Mouse (Mus musculus) right cerebral cortex, postnatal 14 days (tissue): ENCODE results near the gene Prss32.

Experiments
- DNase-seq: peaks from one replicate; pipeline ENCODE4 v3.0.0; 2022

The Prss32 gene

GRCm38 (mm10) chr17:23843812-23844273 is at the start of gene Prss32, which contains the start of gene Prss41:
Gene Prss32, plus strand, starts transcription at chr17:23843855.
Gene Prss41, minus strand, starts transcription at chr17:23844172.
- DNase-seq, result peak; percentile 53

- DNase-seq, result no peak
Measured at GRCm38 (mm10) chr17:23795323-23795722, 48.3 kb upstream of the Prss32 start.

DNA sequence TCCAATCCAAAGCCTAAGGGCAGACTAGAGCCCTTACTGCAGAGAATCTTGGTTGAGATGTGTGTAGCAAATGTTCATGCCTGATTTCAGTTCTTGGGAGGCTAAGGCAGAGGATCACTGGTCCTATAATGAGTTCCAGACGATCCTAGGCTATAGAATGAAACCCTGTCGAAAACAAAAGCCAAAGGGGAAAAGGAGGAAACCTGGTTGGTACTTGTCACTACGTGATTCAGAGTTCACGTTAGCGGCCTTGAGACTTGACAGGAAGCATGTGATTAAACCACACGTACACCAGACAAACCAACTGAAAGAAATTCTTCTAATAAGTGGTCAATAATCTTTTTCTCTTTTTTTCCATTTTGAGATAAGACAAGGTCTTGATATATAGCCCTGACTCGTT is 46.3 kb upstream of the Prss32 start:
- no peak for DNase-seq

DNA sequence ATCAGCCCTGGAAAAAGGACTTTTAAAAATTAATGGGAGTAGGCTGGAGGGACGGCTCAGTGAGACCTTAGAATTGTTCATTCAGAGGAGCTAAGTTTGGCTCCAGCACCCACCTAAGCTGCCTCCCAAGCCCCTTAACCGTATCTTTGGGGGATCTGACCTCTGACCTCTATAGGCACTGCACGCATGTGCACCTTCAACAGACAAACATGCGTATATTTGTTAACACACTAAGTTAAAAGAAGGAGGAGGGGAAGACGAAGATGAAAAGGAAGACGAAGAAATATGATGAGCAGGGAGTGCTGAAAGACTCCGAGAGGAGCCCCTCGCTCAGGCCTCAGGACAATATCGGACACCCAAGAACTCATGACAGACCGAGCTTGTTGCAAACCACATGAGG is 42.0 kb upstream of the Prss32 start:
- no peak for DNase-seq

DNA sequence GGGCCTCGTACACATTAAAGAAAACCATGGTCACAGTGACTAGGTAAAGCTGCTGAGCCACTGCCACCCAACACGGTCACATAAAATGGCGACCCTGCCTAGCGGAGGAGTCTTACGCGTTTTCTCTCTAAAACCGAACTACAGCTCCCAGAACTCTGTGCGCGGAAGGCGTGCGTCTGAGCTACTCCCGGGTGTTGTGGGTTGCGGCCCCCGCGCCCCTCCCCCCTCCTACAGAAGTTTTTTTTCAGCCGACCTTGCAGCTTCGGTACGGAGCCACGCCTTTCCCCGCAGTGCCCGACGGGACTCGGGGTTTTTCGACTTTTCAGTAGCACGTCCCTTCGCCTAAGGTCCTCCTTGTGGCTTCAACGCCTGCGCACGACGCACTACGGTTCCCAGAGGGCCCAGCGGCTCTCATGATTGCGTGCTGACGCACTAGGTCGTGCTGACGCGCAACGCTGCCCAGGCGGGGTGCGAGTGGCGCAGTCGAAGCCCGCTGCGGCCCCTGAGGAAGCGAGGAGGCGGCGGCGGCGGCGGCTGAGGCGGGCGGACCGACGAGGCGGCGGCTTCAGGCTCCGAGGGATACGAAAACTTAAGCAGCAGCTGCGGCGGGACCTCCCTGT is 40.8 kb upstream of the Prss32 start:
- peak; percentile 96 for DNase-seq

DNA sequence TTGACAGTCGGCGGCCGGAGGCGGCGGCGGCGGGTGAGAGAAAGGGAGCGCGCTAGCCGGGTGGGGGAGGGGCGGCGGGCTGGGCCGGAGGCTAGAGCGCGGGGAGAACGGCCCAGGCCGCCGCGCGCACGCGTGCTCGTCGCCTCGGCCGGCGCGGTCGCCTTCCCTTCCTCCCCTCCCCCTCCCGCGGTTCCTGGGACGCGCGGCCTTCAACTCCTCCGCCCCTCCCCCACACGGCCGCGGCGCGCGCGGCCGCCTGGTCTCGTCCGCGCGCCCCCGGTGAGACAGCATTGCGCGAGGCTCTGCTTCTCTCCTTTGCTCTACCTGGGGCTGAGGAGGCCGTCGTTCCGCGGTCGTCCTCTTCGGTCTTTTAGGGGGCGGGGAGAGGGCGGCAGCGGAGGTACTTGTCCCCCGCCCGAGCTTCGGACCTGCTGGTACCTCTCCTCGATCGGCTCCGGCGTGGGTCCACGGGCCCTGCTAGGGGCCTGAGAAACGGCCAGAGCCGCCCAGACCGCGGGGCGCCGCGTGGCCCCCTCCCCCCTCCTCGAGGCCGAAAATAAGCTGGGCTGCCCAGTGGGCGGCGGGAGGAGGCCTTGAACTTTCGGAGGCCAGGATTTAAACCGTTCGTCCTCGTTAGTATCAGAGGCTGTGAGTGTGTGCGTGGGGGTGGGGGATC is 40.2 kb upstream of the Prss32 start:
- peak; percentile 90 for DNase-seq

DNA sequence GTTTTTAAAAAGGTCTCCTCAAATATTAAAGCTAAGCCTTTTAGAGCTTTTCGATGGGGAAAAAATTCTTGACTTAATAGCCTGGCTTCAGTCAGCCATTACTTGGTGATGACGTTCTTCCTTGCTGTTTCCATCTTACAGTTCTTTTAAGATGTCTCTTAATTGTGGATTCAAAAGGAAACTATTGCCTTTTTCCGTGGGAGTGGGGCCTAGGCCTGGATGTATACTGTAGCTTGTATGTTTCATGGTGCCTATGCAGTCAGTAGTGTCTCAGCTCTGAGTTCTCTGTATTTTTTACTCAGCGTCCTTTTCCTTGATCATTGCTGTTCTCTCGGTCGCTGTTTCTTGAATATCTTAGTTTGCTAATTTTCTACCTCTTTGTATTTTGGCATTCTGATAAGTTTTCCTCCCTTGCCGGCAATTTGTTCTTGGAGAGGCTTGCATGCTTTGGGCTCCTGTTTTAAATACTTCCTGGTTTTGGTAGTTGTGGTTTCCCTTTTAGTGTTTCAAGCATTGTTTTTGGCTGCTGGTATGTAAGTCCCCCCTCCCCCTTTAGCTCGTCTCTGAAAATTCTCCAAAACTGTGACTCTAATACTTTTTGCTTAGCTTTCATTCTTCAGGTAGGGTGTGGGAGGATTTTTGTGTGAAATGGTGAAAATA is 39.1 kb upstream of the Prss32 start:
- no peak for DNase-seq

GRCm38 (mm10) chr17:23806867-23807266 is 36.8 kb upstream of the Prss32 start:
- DNase-seq, result no peak

DNA sequence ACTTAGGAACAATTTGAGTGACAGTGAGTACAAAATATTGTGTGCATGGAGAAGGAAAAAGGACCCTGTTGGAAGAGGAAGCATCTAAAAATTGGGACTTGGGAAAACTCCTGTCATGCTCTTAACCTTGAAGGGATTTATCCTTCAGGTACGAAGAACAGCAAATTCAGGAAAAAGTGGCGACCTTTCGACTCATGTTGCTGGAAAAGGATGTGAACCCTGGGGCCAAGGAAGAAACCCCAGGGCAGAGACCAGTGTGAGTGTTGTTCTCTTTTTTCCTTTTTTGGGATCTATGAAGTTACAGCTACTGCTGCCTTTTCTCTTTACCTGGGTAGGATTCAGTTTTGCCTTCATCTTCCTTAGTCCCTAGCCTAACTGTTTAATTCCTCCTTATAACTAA is 35.7 kb upstream of the Prss32 start:
- no peak for DNase-seq

GRCm38 (mm10) chr17:23815641-23816040 is 28.0 kb upstream of the Prss32 start:
- no peak for DNase-seq

DNA sequence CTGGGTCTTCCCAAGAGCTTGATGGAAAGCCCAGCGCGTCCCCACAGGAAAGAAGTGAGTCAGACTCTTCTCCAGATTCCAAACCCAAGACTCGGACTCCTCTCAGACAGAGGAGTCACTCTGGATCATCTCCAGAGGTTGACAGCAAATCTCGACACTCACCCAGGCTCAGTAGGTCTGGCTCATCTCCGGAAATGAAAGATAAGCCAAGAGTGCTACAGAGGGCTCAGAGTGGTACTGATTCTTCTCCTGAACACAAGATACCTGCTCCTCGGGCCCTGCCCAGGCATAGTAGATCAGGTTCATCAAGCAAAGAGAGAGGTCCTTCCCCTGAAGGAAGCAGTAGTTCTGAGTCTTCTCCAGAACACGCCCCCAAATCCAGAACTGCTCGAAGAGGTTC is 25.1 kb upstream of the Prss32 start:
- no peak for DNase-seq

- no peak for DNase-seq
Measured at GRCm38 (mm10) chr17:23819235-23819634, 24.4 kb upstream of the Prss32 start.

DNA sequence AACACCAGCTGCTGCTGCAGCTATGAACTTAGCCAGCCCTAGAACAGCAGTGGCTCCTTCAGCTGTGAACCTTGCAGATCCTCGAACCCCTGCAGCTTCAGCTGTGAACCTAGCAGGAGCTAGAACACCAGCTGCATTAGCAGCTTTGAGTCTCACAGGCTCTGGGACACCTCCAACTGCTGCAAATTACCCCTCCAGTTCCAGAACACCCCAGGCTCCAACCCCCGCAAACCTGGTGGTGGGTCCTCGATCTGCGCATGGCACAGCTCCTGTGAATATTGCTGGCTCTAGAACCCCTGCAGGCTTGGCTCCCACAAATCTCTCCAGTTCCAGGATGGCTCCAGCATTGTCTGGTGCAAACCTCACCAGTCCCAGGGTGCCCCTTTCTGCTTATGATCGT is 22.9 kb upstream of the Prss32 start:
- DNase-seq, result no peak

DNA sequence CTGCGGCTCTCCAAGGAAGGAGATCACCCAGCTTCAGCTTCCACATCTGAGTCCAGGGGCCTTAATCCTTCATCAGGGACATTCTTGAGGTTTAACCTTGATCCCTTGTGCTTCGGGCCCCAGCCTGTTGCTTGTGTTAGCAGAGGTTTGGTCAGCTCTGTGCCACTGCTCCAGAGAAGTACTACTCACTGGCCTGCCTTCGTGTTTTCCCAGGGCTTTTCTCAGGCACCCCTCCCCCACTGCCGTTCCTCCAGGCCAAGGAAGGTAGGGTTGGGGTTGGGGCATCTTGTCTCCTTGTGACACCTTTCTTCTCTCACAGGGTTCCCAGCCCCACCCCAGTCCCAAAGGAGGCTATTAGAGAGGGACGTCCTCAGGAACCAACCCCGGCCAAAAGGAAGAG is 21.6 kb upstream of the Prss32 start:
- no peak for DNase-seq

- DNase-seq, result no peak
Measured at GRCm38 (mm10) chr17:23823018-23823417, 20.6 kb upstream of the Prss32 start.

DNA sequence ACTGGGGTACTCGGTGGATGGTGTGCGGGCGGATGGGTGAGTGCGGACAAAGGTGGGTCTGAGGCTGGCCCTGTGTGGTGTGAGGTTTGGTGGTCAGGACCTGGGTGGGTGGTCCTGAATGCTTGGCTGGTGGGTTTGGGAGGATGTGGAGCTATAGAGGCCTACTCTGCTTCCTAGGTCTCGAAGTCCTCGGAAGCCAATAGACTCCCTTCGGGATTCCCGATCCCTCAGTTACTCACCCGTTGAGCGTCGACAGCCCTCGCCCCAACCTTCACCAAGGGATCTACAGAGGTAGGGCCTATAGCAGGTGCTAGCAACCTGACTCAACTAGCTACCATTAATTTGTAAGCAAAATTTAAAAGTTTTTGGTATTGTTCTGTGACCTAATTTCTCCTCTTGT is 20.0 kb upstream of the Prss32 start:
- no peak for DNase-seq

DNA sequence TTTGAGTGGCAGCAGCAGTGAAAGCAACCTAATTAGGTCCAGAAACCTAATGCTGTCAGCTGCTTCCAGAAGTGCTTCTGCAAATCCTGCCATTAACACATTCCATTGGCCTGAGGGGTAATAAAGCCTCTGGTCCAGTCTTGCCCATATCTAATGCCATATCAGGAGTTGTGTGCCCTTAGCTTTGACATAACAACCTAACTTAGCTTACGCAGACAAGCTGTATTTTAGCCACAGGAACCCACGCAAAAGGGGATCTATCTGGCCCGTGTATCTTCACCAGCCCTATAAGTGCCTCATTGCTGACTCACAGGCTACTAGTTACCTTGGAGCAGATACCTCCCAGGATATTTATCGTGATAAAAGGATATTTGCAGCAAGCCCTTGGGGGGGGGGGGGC is 18.1 kb upstream of the Prss32 start:
- DNase-seq, result no peak

DNA sequence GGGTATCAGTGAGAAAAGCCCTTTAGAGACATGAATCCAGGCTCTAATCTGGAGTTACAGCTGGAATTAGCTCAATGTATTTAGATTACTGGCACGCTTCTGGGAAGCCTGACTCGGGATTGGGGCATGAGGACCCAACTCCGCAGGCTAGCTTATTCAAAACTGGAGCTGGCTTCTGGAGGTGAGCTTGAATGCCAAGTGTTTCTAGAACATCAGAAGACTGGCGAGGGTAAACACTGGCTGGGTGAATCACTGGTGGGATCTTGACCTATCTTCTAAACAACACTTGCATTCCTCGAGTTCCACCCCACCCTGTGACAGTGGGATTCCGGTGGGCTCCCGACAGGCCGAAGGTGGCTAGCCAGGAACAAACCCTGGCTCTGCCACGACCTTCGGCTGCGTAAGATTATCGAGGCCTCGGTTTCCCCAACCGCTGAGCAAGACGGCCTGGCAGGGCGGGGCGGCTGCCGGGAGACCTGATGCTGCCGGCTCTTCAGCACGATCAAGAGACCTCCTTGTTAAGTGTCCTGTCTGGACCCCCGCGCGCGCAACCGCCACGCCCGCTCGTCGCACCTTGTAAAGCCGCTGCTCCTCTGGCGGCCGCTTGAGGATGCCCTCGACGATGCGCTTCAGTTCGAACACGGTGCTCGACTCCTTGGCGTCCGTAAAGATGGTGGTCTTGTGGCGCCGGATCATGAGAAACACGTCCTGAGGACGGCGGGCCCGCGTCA is 15.2 kb upstream of the Prss32 start:
- DNase-seq, result peak; percentile 59

DNA sequence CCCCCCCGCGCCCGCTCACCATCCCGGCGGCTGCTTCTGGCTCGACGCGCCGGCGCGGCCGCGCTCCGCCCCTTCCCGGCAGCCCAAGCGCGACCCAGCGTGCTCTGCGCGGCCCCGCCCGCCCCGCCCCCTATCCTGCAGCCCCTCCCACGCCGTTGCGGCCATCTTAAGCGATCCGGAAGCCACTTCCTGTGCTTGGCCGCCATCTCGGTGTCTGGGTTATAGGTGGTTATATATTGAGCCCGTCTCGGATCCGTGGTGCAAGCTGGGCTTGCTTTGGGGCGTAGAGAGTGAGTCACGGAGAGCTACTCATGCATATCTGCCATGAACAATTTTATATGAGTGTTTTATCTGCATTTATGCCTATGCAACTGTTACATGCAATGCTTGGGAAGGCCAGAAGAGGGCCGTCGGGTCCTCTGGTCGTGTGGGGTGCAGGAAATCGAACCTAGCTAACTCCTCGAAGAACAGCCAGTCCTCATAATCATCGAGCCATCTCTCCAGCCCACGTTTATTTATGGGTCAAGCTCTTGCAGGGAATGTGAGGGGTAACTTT is 14.5 kb upstream of the Prss32 start, which contains the start of gene Elob:
Elob (minus strand) TSS at position 73 of the 556 bp plus-strand sequence.
- DNase-seq, result peak; percentile 86

DNA sequence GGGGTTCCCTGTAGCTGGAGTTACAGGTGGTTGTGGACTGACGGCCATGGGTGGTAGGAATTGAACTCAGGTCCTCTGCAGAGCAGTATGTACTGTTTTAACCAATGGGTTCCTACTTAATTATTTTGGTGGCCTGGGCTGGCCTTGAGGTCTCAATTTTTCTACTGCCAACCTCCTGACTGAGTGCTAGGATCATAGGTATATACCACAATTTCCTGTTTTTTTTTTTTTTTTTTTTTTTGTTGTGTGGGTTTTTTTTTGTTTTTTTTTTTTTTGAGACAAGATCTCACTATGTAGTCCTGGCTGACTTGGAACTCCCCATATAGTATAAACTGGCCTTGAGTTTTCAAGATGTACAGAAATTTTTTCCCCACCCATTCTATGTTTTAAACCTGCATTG is 12.5 kb upstream of the Prss32 start:
- DNase-seq, result no peak

DNA sequence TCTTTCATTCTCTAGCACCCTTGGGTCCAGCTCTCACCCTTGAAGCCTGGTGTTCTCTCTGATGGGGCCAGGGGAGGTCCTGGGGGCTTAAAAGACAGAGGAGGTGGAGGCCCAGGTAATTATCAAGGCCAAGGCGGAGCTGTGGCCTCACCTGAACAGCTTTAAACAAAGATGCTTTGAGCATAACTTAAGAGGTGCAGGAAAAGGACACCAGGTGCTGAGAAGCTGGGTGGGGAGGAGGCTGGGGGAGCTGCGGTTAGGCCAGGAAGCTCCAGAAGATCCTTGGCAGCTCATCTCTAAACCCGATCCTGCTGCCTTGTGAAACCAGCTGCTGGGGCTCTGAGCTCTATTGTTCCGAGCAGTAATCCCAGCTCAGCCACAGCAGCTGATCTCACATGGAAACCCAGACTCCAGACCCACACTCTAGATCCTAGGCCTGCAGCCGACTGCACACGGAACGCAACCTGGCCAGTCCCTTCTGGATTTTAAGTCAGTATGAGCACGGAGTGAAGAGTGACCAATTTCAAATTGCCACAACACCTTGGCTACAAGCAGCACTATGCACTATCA is 7.6 kb upstream of the Prss32 start, which contains the start of gene Prss33:
Prss33 (minus strand) TSS at position 51 of the 570 bp plus-strand sequence.
- DNase-seq, result no peak

GRCm38 (mm10) chr17:23841145-23841544 is 2.5 kb upstream of the Prss32 start:
- DNase-seq, result peak; percentile 73
